ENCODE assay signal across 27 mouse cellular contexts in the genomic region with DNA sequence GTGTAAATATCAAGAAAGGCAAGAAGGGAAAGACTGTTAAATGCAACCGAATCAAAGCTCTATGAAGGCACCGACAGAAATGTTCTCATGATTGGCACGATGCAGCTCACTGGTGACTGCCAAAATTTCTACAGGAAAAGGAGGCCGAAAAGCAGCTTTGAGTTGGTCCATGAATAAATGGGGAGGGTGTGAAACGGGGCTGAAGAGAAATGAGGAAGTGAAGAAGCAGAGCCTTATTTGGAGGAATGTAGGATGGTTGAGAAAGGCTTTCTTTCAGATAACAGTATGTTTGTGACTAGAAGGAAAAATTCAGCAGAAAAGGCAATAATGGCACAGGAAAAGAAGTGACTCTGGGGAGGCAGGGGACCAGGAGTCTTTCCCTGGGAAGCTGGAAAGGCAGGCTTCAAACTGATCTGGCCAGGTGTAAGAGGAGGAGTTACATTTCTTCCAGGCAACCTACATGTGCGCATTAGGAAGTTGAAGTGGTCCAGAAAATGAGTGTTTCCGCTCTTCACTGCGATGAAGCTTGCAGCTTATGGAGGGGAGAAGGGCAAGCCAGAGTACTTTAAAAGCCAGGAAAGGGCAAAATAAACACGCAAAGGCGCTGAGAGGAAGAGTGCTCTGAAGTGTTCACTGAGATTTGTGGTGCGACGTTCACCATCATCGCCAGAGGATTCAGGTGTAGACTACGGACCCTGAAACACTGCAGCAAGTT.
DNase-seq lines count a peak whose midpoint lies in the region; ATAC-seq lines count a peak whose summit lies in the region.
"Had no signal": no experiment of that assay in that cellular context is flagged by ENCODE, and none has a peak within 500 bp of the region (broad histone marks: within the 10 kb centered on the region; RNA-seq: fewer than 3 reads in every experiment).

No protein-coding gene starts in this region.

- H3K9me3 ChIP-seq in lung, embryonic 15.5 days = no peaks in the 10 kb centered on the region
- no peaks in the 10 kb centered on the region for H3K9me3 ChIP-seq in heart, embryonic 12.5 days (replicated peaks)
- H3K9me3 ChIP-seq: forebrain, embryonic 13.5 days; limb, embryonic 10.5 days; megakaryocyte, embryonic 14.5 days; midbrain, embryonic 13.5 days had no signal

- no peaks in the 10 kb centered on the region for H3K36me3 ChIP-seq in lung, embryonic 15.5 days
- peaks cover 17% of the 10 kb centered on the region for H3K36me3 ChIP-seq in heart, embryonic 12.5 days

- no peaks in the 10 kb centered on the region for H3K27me3 ChIP-seq in lung, embryonic 15.5 days
- no peaks in the 10 kb centered on the region for H3K27me3 ChIP-seq in heart, embryonic 12.5 days (replicated peaks)
- H3K27me3 ChIP-seq: forebrain, embryonic 13.5 days; megakaryocyte, embryonic 14.5 days; midbrain, embryonic 13.5 days; Patski had no signal

- H3K9ac ChIP-seq in lung, embryonic 15.5 days = no peak overlapping the region
- H3K9ac ChIP-seq in heart, embryonic 12.5 days = no peak overlapping the region
- H3K9ac ChIP-seq: forebrain, embryonic 13.5 days; liver, postnatal 0 days; midbrain, embryonic 13.5 days had no signal

- H3K27ac ChIP-seq in lung, embryonic 15.5 days = no peak overlapping the region
- H3K27ac ChIP-seq in heart, embryonic 12.5 days (ENCODE audit: poor library complexity, severe bottlenecking) = no peak overlapping the region
- H3K27ac ChIP-seq: forebrain, embryonic 13.5 days; hindbrain, postnatal 0 days; limb, embryonic 10.5 days; midbrain, embryonic 13.5 days had no signal

- no peak for DNase-seq in frontal cortex, postnatal 25 days (ENCODE audit: low spot score in 2 of 2)
- no peak for DNase-seq in lung, postnatal 10 days
- DNase-seq in brain, adult 2 months (ENCODE audit: low read depth, low spot score) = peak; percentile 48
- peak; percentile 44 for DNase-seq in telencephalon, adult 2 months (ENCODE audit: low read depth, low spot score)
- DNase-seq: cerebellum, adult 2 months; cerebellum, postnatal 25 days; gastrocnemius, postnatal 10 days; heart, adult 11 months; heart, postnatal 10 days; kidney, adult 9 months; kidney, postnatal 25 days; liver; liver, postnatal 0 days; right cerebral cortex, postnatal 14 days; spleen, adult 18-20 months; thymus, postnatal 14 days had no signal

- 53% methylated on average over 14 of the region's 14 CpGs for WGBS in lung, embryonic 15.5 days
- WGBS in heart, embryonic 12.5 days = 84% methylated on average over 14 of the region's 14 CpGs

- H3K4me1 ChIP-seq in lung, embryonic 15.5 days = peaks cover 11% of the 10 kb centered on the region; the same call in 1 of the 2 replicates
- H3K4me1 ChIP-seq in heart, embryonic 12.5 days (replicated peaks) = no peaks in the 10 kb centered on the region
- H3K4me1 ChIP-seq: forebrain, embryonic 13.5 days; limb, embryonic 10.5 days; midbrain, embryonic 13.5 days had no signal

- peak; percentile 86 for ATAC-seq in frontal cortex, adult (ENCODE audit: low TSS enrichment)
- ATAC-seq in lung, embryonic 15.5 days (ENCODE audit: borderline replicate concordance, extremely low read depth, low FRiP score, low TSS enrichment) = peak; percentile 39; the same call in 1 of the 2 replicates
- ATAC-seq in heart, embryonic 12.5 days (ENCODE audit: insufficient number of reproducible peaks, low FRiP score) = no peak
- ATAC-seq: forebrain, embryonic 13.5 days; hindbrain, postnatal 0 days; intestine, embryonic 16.5 days; liver, postnatal 0 days; midbrain, embryonic 13.5 days; Patski had no signal

- no peak overlapping the region for H3K4me3 ChIP-seq in lung, embryonic 15.5 days
- H3K4me3 ChIP-seq in heart, embryonic 12.5 days = no peak overlapping the region
- H3K4me3 ChIP-seq: forebrain, embryonic 13.5 days; limb, embryonic 10.5 days; megakaryocyte, embryonic 14.5 days; midbrain, embryonic 13.5 days had no signal

- H3K4me2 ChIP-seq in lung, embryonic 15.5 days = no peak overlapping the region
- H3K4me2 ChIP-seq in heart, embryonic 12.5 days = no peak overlapping the region
- H3K4me2 ChIP-seq: forebrain, embryonic 13.5 days; heart, embryonic 11.5 days; midbrain, embryonic 13.5 days had no signal

Comparison
In these comparisons a context has a peak if more than half of its experiments do, and no peak if none do; other contexts are left out.
1. DNase-seq: peak in brain, adult 2 months (single experiment) and telencephalon, adult 2 months (single experiment); none in frontal cortex, postnatal 25 days (0 of 2) and lung, postnatal 10 days (single experiment).